In the genomic region with DNA sequence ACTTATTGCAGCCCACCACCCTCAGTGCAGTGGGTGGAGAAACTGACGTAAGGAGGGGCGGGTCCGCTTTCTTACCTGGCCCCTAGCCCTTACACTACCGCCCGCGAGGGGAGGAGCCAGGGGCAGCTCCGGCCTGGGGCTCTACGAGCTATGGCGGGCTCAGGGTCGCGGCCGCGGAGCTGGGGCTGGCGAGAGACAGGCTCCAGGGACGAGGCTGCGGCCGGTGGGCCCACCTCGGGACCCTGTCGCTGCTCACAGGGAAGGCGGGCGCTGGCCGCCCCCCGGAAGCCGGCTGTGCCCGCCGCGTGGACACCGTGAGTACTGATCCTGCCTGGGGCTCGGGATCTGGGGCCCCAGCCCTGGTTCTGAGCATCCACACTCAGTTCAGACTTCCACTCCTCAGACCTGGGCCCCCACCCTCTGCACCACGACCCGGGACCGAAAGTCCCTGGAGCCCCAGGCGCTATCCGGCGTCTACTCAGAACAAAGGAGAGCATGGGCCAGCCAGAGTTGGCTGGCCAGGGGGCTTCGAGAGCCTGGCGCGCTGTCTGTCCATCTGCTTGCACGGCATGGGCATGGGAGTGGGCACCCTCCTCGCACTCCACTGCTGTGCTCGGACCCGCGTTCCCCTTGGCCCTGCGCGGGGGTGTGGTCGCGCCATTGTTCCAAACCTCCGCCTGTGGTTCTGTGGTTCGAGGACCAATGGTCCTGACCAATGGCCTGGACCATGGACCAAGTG, we compare ENCODE assay signal across 7 mouse cellular contexts. TPM values are rescaled to one million over a fixed set of nuclear protein-coding genes. Genes with fewer than 3 reads are reported as not detected.
A peak's percentile ranks its signal among the peaks of the same experiment; 100 is the strongest.
DNase-seq lines count a peak whose midpoint lies in the region; ATAC-seq lines count a peak whose summit lies in the region.

No protein-coding gene starts in this region.

- peak overlapping the region; percentile 72 for H3K4me3 ChIP-seq in heart, embryonic 13.5 days
- H3K4me3 ChIP-seq in megakaryocyte, embryonic 14.5 days (replicated peaks) = peak overlapping the region; percentile 92

- H3K9ac ChIP-seq in heart, embryonic 13.5 days = peak overlapping the region; percentile 81

- peaks cover 26% of the 10 kb centered on the region for H3K36me3 ChIP-seq in heart, embryonic 13.5 days
- H3K36me3 ChIP-seq in megakaryocyte, embryonic 14.5 days (replicated peaks; ENCODE audit: low read length) = peaks cover 65% of the 10 kb centered on the region

- no peaks in the 10 kb centered on the region for H3K27me3 ChIP-seq in heart, embryonic 13.5 days (replicated peaks)
- no peaks in the 10 kb centered on the region for H3K27me3 ChIP-seq in megakaryocyte, embryonic 14.5 days (replicated peaks)

- DNase-seq in urinary bladder, postnatal 14 days (ENCODE audit: low spot score) = peak; percentile 58
- no peak for DNase-seq in urinary bladder, postnatal 10 days (ENCODE audit: low spot score)
- DNase-seq in kidney, postnatal 14 days = peak; percentile 61
- DNase-seq in testis, postnatal 14 days (ENCODE audit: low spot score) = peak; percentile 56

- ATAC-seq in common myeloid progenitor, adult 5-6 weeks (replicated peaks; ENCODE audit: low read depth, poor library complexity, severe bottlenecking) = peak; percentile 67
- peak; percentile 53; the same call in 1 of the 2 replicates for ATAC-seq in heart, embryonic 13.5 days (ENCODE audit: extremely low read depth, insufficient number of reproducible peaks, low FRiP score, low TSS enrichment)

- peak overlapping the region; percentile 91 for H3K4me2 ChIP-seq in heart, embryonic 13.5 days

- WGBS in heart, embryonic 13.5 days = under 1% methylated on average over 49 of the region's 49 CpGs

- H3K4me1 ChIP-seq in heart, embryonic 13.5 days = peaks cover 18% of the 10 kb centered on the region
- H3K4me1 ChIP-seq in megakaryocyte, embryonic 14.5 days = peaks cover 69% of the 10 kb centered on the region

- no peaks in the 10 kb centered on the region for H3K9me3 ChIP-seq in heart, embryonic 13.5 days
- H3K9me3 ChIP-seq in megakaryocyte, embryonic 14.5 days = no peaks in the 10 kb centered on the region

- H3K27ac ChIP-seq in heart, embryonic 13.5 days (replicated peaks) = no peak overlapping the region; the same call in 1 of the 2 replicates

RNA-seq across cellular contexts. Expression of a gene that starts 23.8 kb away (rescaled TPM):
- total RNA-seq in common myeloid progenitor, adult 5-6 weeks (2017) = 114 and 141 TPM in 2 replicates
- polyA plus RNA-seq in heart, embryonic 13.5 days (2015; fragmentation: Nextera tagmentation; extraction: Ambion mirVana) = 143 and 144 TPM in 2 replicates
- 255 and 447 TPM in 2 replicates for polyA plus RNA-seq in megakaryocyte, embryonic 14.5 days (2012; ENCODE audit: insufficient read depth, low replicate concordance)

RNA-seq across cellular contexts. Expression of a gene that starts 24.0 kb away (rescaled TPM):
- total RNA-seq in common myeloid progenitor, adult 5-6 weeks (2017) = 9.9 and 10.2 TPM in 2 replicates
- polyA plus RNA-seq in heart, embryonic 13.5 days (2015; fragmentation: Nextera tagmentation; extraction: Ambion mirVana) = 3.9 and 4.9 TPM in 2 replicates
- polyA plus RNA-seq in megakaryocyte, embryonic 14.5 days (2012; ENCODE audit: insufficient read depth, low replicate concordance) = 8.6 and 17.1 TPM in 2 replicates

RNA-seq across cellular contexts. Expression of a gene that starts 35.9 kb away (rescaled TPM):
- 20.0 and 29.2 TPM in 2 replicates for total RNA-seq in common myeloid progenitor, adult 5-6 weeks (2017)
- 14.6 and 18.8 TPM in 2 replicates for polyA plus RNA-seq in heart, embryonic 13.5 days (2015; fragmentation: Nextera tagmentation; extraction: Ambion mirVana)
- polyA plus RNA-seq in megakaryocyte, embryonic 14.5 days (2012; ENCODE audit: insufficient read depth, low replicate concordance) = 2.0 and 7.5 TPM in 2 replicates
